Mouse (Mus musculus) T-cell, adult 2 months (primary cell): Measurements from ENCODE around the gene Tdpoz5.
"Not testable (repeated sequence)": the region's sequence is repeated elsewhere in the genome, so short reads cannot be mapped to it uniquely, and the experiment has no call there.

Experiments used
- DNase-seq: peaks from one replicate; pipeline ENCODE4 v3.0.0; 2022; ENCODE audit warnings: low spot score

The Tdpoz5 gene

DNA sequence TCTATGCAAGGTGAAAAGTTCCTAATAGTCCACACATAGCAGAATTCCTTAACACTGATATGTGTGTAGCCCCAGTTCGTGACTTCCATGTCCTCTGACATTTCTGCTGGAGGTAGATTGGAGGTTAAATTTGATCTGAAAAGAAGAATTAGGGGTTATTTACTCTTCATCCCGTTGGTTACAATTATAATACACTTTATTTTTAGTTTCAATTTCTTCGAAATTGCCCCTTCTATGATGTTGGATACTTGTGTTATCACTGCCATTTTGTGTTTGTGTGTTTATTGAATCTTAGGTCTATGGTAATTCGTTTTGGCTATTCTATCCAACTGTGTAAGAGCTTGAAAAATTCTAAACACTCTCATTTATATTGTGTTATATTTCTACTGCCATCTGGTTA, at the start of gene Tdpoz5:
Gene Tdpoz5, minus strand, starts transcription at position 101 of the 400 bp plus-strand sequence.
- DNase-seq: not testable (repeated sequence)

- not testable (repeated sequence) for DNase-seq
Observed at GRCm38 (mm10) chr3:93968938-93969337, 7.8 kb upstream of the Tdpoz5 start.

GRCm38 (mm10) chr3:93943443-93943842, 17.7 kb downstream of the Tdpoz5 start, which contains the start of gene Gm9117:
Gm9117 (minus strand) TSS chr3:93943543.
- not testable (repeated sequence) for DNase-seq

DNA sequence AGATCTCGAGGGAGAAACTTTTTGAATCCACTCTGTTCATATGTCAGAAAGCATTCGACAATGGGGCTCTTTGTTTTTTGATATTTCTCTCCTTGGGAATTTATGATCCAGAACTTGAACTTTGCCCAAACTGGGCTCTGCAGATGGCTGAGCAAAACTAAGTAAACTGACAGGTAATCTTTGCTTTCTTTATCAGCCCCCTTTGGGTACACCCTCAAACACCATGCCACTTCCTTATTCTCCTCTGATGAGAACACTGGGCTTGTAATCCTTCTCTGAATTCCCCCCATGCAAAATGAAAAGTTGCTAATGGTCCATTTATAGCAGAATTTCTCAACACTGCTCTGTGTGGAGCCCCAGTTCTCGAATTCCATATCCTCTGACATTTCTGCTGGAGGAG, 22.7 kb downstream of the Tdpoz5 start:
- not testable (repeated sequence) for DNase-seq
